Mouse (Mus musculus): Measurements from ENCODE around the gene Slc25a24. TPM values are rescaled to one million over a fixed set of nuclear protein-coding genes. Genes with fewer than 3 reads are reported as not detected.

Slc25a24 gene
- polyA plus RNA-seq, 1 experiment from 2014 or later: 71.9 TPM

- TF ChIP-seq CTCF (IDR thresholded peaks at IDR 0.05): no peak
- DNase-seq (ENCODE audit: low read depth, low spot score) (no peak), ATAC-seq (no peak)
- ChIA-PET POLR2A (interaction anchor here (0.7 kb wide), 1 partner anchor 857 kb away, joined by 3 read pairs; no protein-coding TSS in a partner anchor), CTCF (interaction anchor here (1.5 kb wide), 1 partner anchor 27 kb away, joined by 3 read pairs; no protein-coding TSS in a partner anchor)
- no peaks in the 10 kb centered on the region for H3K27me3 ChIP-seq
- in situ Hi-C loops (cut with MboI; ENCODE audit: low pct_unique_long_range_greater_than_20kb): no loop called here
These were observed 2.6 kb downstream of the Slc25a24 start for GRCm38 (mm10) chr3:109125531-109125930.

DNA sequence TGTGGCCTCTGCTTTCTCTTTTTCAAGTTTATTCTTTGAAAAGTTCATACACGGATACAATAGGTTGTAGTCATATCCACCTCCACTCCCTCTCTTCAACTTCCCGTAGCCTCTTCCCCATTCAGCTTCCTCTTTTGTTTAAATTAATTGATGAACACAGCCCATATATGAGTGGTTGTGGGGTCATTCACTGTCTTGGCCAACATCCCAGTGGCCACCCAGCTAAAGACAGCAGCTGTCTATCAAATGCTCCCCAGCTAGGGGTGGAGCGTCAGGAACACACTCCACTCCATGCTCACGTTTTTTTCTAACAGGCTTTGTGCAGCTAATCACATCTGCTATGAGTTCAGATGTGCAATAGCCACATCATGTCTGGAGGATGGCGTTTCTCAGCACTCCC lies 6.8 kb downstream of the Slc25a24 start:
- POLR2A ChIA-PET: no interaction called here
- CTCF ChIA-PET: interaction anchor here (0.9 kb wide), 1 partner anchor 26 kb away, joined by 4 read pairs; no protein-coding TSS in a partner anchor
- no peak for TF ChIP-seq CTCF (IDR thresholded peaks at IDR 0.05)
- DNase-seq (ENCODE audit: low read depth, low spot score) (no peak), ATAC-seq (no peak)
- no peaks in the 10 kb centered on the region for H3K27me3 ChIP-seq
- in situ Hi-C loops (cut with MboI; ENCODE audit: low pct_unique_long_range_greater_than_20kb): no loop called here

GRCm38 (mm10) chr3:109132966-109133365 lies 10.0 kb downstream of the Slc25a24 start:
- in situ Hi-C loops (cut with MboI; ENCODE audit: low pct_unique_long_range_greater_than_20kb): no loop called here
- ChIA-PET POLR2A (no interaction called here), CTCF (no interaction called here)
- no peaks in the 10 kb centered on the region for H3K27me3 ChIP-seq
- DNase-seq (ENCODE audit: low read depth, low spot score): no peak
- no peak for ATAC-seq
- TF ChIP-seq CTCF (IDR thresholded peaks at IDR 0.05): no peak

DNA sequence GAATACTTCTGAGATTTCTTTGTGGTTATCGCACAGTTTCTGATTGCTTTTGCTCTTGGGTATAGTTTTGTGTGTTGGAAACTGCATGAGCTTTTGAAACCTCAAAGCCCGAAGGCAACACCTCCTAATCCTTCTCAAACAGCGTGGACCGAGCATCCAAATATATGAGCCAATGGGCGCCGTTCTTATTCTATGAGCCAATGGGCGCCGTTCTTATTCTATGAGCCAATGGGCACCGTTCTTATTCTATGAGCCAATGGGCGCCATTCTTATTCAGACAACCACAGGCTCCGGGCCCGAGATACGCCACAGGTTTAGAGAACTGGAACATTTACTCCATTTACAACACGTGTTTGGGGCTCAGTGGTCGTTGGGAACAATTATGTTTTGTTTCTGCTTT lies 11.1 kb downstream of the Slc25a24 start:
- ATAC-seq (no peak), DNase-seq (ENCODE audit: low read depth, low spot score) (no peak)
- in situ Hi-C loops (cut with MboI; ENCODE audit: low pct_unique_long_range_greater_than_20kb): no loop called here
- no peaks in the 10 kb centered on the region for H3K27me3 ChIP-seq
- ChIA-PET POLR2A (no interaction called here), CTCF (no interaction called here)
- no peak for TF ChIP-seq CTCF (IDR thresholded peaks at IDR 0.05)

GRCm38 (mm10) chr3:109135352-109135751 lies 12.4 kb downstream of the Slc25a24 start:
- POLR2A ChIA-PET: interaction anchor here (0.7 kb wide), 1 partner anchor 385 kb away, joined by 5 read pairs; no protein-coding TSS in a partner anchor
- H3K27me3 ChIP-seq: no peaks in the 10 kb centered on the region
- TF ChIP-seq CTCF (IDR thresholded peaks at IDR 0.05): no peak
- CTCF ChIA-PET: interaction anchor here (1.1 kb wide), 1 partner anchor 356 kb away, joined by 3 read pairs; no protein-coding TSS in a partner anchor
- ATAC-seq: no peak
- in situ Hi-C loops (cut with MboI; ENCODE audit: low pct_unique_long_range_greater_than_20kb): no loop called here
- DNase-seq (ENCODE audit: low read depth, low spot score): no peak

DNA sequence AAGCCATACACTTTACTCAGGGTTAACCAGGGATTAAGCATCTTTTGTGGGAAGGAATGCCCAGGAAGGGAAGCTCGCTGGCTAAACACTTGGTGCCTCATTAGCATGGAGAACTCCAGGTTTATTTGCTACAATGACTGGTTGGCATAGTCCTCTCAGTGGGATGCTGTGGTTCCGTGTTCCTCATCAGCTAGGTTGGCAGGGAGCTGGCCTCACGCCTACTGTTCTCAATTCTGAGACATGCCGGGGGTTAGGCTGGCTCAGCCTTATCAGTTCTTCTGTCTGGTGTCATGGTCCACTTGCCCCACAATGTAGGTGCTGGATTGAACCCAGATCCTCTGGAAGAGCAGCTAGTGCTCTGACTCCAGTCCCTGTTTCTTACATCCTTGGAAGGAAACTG lies 29.6 kb downstream of the Slc25a24 start:
- no peak for ATAC-seq
- ChIA-PET POLR2A (no interaction called here), CTCF (interaction anchor here (0.8 to 1.2 kb wide), 3 partner anchors 19 to 27 kb away, joined by 3 read pairs; no protein-coding TSS in a partner anchor)
- in situ Hi-C loops (cut with MboI; ENCODE audit: low pct_unique_long_range_greater_than_20kb): no loop called here
- no peak for TF ChIP-seq CTCF (IDR thresholded peaks at IDR 0.05)
- DNase-seq (ENCODE audit: low read depth, low spot score): no peak
- H3K27me3 ChIP-seq: no peaks in the 10 kb centered on the region

DNA sequence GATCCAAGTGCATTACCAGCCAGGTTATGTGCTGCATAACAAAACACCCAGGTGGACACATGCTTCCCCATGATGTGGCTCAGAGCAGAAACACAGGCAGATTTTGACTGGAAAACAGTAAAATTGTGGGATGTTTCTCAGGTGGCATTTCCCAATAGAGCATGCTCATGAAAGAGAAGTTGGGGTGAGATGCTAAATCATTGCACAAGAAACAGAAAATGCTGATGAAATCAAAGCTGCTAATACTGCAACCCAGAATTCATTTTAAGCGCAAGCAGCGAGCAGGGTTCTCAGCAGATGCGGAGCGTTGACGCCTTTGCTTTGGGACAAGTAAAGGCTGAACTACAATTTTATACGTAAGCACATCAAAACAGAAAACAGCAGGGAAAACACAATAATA lies 30.5 kb downstream of the Slc25a24 start:
- in situ Hi-C loops (cut with MboI; ENCODE audit: low pct_unique_long_range_greater_than_20kb): no loop called here
- POLR2A ChIA-PET: no interaction called here
- CTCF ChIA-PET: interaction anchor here (0.8 to 1.2 kb wide), 3 partner anchors 12 to 27 kb away, joined by 3 read pairs; no protein-coding TSS in a partner anchor
- H3K27me3 ChIP-seq: no peaks in the 10 kb centered on the region
- DNase-seq (ENCODE audit: low read depth, low spot score): no peak
- no peak for TF ChIP-seq CTCF (IDR thresholded peaks at IDR 0.05)
- ATAC-seq: no peak

DNA sequence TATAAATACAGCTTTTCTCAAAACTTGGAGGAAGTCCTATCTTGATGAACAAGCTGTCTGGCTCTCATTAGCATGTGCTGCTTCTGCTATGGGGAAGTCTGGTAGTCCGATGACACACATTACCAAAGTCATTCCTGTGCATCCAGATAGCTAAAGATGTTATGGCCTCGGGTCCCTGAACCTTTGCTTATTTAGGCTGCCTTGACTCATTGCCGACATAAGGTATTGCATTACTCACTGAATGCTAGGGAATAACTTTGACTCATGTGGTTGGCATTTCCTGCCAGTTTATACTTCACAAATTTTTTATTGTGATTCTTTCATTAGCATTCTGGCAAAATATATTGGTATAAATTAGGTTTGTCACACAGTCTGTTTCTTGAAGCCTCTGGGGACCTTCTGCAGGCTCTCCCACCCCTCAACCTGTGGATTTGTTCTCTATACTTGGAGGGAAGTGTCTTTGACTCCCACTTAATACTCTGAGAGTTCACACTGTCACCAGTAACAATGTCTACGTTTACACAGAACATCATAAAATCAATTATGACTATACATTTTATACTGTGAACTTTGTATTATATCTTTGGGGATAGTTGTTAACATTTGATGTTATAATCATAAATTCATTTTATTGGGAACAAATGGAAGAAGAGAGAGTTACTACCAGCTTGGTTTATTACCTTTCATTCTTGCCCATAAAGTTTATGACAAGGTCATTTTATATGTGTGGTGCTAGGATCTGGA lies 33.1 kb downstream of the Slc25a24 start:
- in situ Hi-C loops (cut with MboI; ENCODE audit: low pct_unique_long_range_greater_than_20kb): no loop called here
- CTCF ChIA-PET: interaction anchor here (1.0 to 1.8 kb wide), 4 partner anchors 10 to 33 kb away, joined by 3 to 6 read pairs (median 4); partner anchors contain the start of gene Slc25a24
- TF ChIP-seq CTCF (IDR thresholded peaks at IDR 0.05): no peak

DNA sequence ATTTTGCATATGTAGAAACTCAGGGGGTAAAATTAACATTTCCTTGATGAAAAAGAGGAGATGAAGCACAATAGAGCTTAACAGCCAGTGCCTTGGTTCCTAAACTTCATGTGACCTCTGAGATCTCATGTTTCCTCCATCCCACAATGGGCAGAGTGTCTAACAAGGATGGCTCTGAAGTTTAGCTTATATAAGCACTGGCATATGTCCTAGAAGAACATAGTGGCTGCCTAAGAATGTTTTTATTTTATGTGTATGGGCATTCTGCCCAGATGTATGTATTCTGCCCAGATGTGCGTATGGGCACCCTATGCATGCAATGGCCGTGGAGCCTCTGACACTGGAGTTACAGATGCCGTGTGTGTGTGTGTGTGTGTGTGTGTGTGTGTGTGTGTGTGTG lies 34.5 kb downstream of the Slc25a24 start:
- ChIA-PET CTCF (interaction anchor here (0.6 to 1.2 kb wide), 2 partner anchors 147 to 332 kb away, joined by 3 read pairs; no protein-coding TSS in a partner anchor), POLR2A (interaction anchor here (0.6 kb wide), 1 partner anchor 331 kb away, joined by 3 read pairs; no protein-coding TSS in a partner anchor)
- no peak for TF ChIP-seq CTCF (IDR thresholded peaks at IDR 0.05)
- ATAC-seq: no peak
- in situ Hi-C loops (cut with MboI; ENCODE audit: low pct_unique_long_range_greater_than_20kb): no loop called here
- no peak for DNase-seq (ENCODE audit: low read depth, low spot score)
- no peaks in the 10 kb centered on the region for H3K27me3 ChIP-seq

More for the DNA sequence above, 33.1 kb downstream of the Slc25a24 start:
- H3K27me3 ChIP-seq: no peaks in the 10 kb centered on the region
- DNase-seq (ENCODE audit: low read depth, low spot score) (peak; percentile 91), ATAC-seq (peak; percentile 98)
- POLR2A ChIA-PET: no interaction called here

GRCm38 (mm10) chr3:109164088-109164487 lies 41.1 kb downstream of the Slc25a24 start:
- in situ Hi-C loops (cut with MboI; ENCODE audit: low pct_unique_long_range_greater_than_20kb): no loop called here

DNA sequence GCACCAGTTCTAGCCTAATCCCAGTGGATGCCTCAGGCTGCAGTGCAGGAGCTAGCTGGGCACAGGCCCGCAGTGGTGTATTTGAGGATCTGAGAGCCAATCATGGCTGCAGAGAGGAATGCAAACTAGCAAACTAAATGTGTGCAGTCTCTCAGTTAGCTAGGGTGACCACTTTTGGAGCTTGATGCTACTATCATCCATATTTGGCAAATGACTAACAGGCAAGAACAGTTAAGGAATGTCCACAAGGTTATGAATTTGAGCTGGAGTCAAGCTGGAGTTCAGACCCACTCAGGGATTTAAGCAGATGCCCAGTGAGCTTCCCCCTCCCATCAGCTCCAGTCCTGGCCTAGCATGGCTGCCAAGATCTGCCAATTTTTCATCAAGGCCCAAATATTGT lies 41.7 kb downstream of the Slc25a24 start:
- ATAC-seq: peak; percentile 78
- TF ChIP-seq CTCF (IDR thresholded peaks at IDR 0.05): no peak
- no peaks in the 10 kb centered on the region for H3K27me3 ChIP-seq
- in situ Hi-C loops (cut with MboI; ENCODE audit: low pct_unique_long_range_greater_than_20kb): no loop called here
- POLR2A ChIA-PET: no interaction called here
- peak; percentile 56 for DNase-seq (ENCODE audit: low read depth, low spot score)
- CTCF ChIA-PET: interaction anchor here (0.7 to 1.7 kb wide), 9 partner anchors 11 to 333 kb away, joined by 3 to 11 read pairs (median 3); no protein-coding TSS in a partner anchor

More at GRCm38 (mm10) chr3:109164088-109164487, 41.1 kb downstream of the Slc25a24 start:
- ChIA-PET POLR2A (no interaction called here), CTCF (interaction anchor here (1.2 to 1.7 kb wide), 3 partner anchors 81 to 327 kb away, joined by 4 to 11 read pairs (median 4); no protein-coding TSS in a partner anchor)
- TF ChIP-seq CTCF (IDR thresholded peaks at IDR 0.05): no peak
- no peak for ATAC-seq
- no peaks in the 10 kb centered on the region for H3K27me3 ChIP-seq
- no peak for DNase-seq (ENCODE audit: low read depth, low spot score)

All from Patski (cell line).